Mouse (Mus musculus): Measurements from ENCODE around the gene Ube2o.
"Not testable (repeated sequence)": the region's sequence is repeated elsewhere in the genome, so short reads cannot be mapped to it uniquely, and the experiment has no call there.

Gene Ube2o

DNA sequence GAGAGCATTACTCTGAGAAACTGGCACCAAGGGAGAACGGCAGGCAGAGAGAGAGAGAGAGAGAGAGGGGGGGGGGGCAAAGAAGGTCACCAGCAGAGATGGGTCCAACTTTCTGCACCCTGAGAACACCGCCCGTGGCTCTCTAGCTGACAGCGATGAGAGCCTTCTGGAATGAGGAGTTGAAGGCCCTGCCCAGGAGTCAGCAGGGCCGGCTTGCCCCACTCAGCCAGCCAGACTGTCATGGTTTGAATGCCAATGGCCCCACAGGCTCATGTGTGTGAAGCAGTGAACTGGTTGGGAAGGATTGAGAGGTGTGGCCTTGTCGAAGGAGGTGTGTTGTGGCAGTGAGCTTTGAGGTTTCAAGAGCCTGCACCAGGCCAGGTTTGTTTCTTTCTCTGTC is 32.0 kb upstream of the Ube2o start:
- no peak for DNase-seq

DNA sequence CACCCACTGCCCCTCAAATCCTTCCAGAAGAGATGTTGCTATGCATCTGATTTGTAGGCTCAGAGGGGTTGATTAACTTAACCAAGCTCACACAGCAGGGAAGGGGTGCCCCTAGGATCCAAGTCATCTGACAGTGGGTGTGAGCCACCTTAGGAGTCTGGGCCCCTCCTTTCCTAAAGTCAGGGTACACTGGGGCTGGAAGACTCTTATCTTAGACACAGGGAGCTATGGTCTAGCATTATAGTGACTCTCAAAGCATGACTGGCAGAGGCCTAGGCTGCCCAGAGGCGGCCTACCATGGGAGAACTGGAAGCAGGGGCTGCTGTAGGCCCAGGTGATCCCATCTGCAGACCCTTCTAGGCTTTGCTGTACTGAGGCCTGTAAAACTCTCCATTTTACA is 31.3 kb upstream of the Ube2o start:
- DNase-seq, result no peak

DNA sequence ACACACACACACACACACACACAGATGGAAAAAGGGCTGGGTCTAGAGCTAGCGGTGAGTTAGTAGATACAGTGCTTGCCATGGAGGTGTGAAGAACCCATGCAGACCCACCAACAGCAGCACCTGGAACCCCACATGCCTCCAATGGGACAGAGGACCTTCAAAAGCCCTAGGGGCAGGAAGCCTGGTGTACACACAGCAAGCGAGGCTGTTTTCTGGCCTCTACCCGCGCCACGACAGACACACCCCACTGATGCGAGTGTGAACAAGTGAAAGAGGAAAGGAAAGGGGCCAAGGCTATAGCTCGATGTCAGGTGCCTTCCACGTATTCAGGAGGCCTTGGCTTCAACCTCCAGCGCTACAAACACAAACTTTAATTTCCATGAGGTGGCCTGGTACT is 30.6 kb upstream of the Ube2o start:
- DNase-seq, result no peak

DNA sequence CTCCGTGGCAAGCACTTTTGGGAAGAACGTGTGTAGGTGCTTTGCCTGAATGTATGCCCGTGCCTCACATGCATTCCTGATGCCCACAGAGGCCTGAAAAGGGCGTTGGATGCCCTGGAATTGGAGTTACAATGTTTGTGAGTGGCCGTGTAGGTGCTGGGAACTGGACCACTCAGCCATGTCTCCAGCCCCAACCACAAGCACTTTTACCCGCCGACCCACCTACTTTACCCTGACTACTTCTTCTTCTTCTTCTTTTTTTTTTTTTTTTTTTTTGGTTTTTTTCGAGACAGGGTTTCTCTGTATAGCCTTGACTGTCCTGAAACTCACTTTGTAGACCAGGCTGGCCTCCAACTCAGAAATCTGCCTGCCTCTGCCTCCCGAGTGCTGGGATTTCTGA is 29.9 kb upstream of the Ube2o start:
- not testable (repeated sequence) for DNase-seq

- no peak for DNase-seq
Measured at GRCm38 (mm10) chr11:116609965-116610630, 28.9 kb upstream of the Ube2o start.

GRCm38 (mm10) chr11:116607717-116608116 is 26.5 kb upstream of the Ube2o start:
- no peak for DNase-seq

- no peak for DNase-seq
Measured at GRCm38 (mm10) chr11:116604097-116604496, 22.9 kb upstream of the Ube2o start.

DNA sequence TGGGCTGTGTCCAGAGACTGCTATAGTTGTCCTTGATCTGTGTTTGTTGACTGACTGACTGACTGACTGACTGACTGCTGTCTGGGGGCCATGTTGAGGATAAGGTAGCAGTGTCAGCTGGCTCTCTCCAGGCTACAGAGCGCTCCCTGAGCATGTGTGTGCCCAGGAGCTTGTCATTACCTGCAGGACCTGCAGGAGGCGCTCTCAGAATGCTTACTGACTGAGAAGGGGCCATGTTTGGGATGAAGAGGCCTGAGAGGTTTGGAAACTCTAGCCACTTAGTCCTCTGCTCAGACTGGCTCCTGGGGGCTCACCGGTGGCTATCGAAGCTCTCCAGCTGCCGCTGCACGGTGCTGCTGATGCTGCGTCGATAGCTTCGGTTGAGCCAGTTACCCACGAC is 22.1 kb upstream of the Ube2o start:
- DNase-seq, result peak; percentile 54

DNA sequence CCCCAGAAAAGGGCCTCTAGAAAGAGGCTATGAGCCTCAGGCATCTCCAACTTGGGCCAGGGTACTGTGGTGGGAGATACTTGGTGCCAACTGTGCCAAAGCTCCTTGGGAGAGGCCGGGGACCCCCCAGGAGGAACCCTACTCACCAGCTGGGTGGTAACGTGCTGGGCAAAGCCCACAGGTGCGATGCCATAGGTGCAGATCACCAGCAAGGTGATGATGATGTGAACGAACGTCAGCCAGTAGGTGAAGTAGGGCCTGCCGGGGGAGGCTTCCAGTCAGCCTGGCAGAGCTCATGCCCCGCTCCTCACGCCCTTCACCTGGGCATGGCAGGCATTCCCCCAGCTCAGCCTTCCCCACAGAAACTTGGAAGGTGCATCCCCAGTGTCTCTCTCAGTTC is 20.8 kb upstream of the Ube2o start:
- DNase-seq, result no peak

DNA sequence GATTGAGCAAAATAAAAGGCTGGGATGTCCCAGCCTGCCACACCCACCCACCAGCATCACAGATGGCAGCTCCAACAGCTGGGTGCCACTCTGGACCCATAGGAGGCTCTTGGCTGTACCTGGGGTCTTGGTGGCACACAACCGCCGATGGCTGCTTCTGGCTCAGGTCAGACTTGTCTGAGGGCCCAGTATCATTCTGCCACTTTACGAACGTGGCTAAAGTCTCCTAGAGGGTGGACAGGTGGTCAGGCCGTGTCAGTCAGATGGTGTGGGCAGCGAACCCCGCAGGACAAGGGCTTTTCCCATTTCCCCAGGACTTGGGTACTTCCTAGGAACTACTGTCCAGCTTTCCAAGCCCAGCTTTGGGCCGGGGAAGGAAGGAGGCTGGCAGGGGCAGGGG is 19.9 kb upstream of the Ube2o start:
- no peak for DNase-seq

DNA sequence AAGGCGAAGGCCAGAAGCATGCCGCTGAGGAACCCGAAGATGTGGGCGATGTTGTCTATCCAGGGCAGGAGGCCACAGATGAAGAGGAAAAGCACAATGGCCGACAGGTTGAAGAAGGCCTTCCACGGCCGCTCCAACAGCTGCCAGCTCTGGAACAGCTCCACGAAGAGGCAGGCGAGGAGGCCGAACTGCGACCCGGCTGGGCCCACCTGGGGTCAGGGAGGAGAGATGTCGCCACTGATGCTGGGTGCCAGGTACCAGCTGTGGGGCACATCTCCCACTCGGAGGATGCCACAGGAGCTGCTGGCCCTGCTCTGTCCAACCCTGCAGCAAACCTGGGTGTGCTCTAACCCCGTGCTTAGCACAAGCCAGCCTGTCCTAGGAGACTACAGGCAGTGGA is 18.0 kb upstream of the Ube2o start:
- DNase-seq, result no peak

GRCm38 (mm10) chr11:116598193-116598592 is 16.9 kb upstream of the Ube2o start:
- no peak for DNase-seq

GRCm38 (mm10) chr11:116596766-116597165 is 15.5 kb upstream of the Ube2o start:
- DNase-seq, result no peak

GRCm38 (mm10) chr11:116593345-116593744 is 12.1 kb upstream of the Ube2o start:
- DNase-seq, result no peak

DNA sequence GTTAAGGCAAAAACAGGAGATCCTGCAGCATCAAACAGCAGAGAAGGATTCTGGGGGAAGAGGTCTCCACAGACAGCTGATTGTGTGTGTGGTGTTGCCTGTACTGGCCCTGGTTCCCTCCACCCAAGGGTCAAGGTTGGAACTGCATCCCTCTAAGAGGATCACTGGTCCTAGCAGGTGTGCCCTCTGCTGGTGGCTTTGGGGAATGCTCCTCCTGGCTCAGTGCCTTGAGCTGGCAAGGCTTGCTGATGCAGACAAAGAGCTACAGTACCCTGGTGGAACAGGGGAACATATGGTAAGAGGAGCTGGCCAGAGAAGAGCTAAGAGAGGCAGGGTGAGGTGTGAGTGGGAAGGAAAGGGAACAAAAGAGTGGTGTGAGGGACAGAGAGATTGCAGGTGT is 11.2 kb upstream of the Ube2o start:
- peak; percentile 95 for DNase-seq

DNA sequence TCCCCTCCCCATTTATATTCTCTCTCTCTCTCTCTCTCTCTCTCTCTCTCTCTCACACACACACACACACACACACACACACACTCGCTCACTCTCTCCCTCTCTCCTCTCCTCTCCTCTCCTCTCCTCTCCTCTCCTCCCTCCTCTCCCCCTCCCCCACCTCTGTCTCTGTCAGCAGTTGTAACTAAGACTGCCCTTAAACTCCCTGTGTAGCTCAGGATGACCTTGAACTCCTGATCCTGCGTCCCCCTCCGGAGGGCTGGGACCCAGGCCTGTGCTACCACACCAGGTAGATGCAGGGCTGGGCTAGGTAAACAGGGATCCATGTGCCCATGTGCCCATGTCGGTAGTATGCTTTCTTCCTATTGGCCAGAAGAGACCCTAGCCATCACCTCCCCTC is 10.4 kb upstream of the Ube2o start:
- no peak for DNase-seq

DNA sequence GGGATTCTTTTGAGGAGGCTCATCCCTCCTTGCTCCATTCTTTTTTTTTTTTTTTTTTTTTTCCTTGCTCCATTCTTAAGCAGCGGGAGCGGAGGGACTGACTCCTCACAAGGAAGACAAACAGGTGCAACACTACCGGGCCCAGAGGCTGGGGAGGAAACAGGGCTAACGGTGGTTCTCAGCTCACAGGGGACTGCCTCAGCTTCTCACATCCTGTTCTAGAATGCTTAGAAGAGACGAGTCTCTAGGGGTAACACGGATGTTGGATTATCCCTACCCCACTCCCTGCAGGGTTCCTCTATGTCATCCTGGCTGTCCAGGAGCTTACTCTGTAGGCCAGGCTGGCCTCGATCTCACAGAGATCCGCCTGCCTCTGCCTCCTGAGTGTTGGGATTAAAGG is 8.3 kb upstream of the Ube2o start:
- DNase-seq, result no peak

GRCm38 (mm10) chr11:116589020-116589531 is 7.8 kb upstream of the Ube2o start:
- DNase-seq, result no peak

- peak; percentile 83 for DNase-seq
Measured at GRCm38 (mm10) chr11:116586801-116587631, 5.8 kb upstream of the Ube2o start.

DNA sequence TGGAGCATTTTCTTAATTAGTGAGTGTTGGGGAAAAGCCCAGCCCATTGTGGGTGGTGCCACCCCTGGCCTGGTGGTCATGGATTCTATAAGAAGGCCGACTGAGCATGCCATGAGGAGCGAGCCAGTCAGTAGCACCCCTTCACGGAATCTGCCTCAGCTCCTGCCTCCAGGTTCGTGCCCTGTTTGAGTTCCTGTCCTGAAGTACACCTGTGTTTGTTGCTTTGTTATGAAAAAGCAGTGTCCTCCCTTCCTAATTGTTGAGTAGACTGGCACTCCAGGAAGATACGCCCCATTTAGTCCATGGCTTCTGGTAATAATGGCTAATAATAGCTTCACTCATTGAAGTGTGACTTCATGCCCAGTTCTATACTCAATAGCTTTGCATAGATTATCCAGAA is 5.1 kb upstream of the Ube2o start, which contains the start of gene Aanat:
Aanat (plus strand) TSS at position 123 of the 400 bp plus-strand sequence.
- DNase-seq, result no peak

- no peak for DNase-seq
Measured at GRCm38 (mm10) chr11:116585682-116586081, 4.4 kb upstream of the Ube2o start.

DNA sequence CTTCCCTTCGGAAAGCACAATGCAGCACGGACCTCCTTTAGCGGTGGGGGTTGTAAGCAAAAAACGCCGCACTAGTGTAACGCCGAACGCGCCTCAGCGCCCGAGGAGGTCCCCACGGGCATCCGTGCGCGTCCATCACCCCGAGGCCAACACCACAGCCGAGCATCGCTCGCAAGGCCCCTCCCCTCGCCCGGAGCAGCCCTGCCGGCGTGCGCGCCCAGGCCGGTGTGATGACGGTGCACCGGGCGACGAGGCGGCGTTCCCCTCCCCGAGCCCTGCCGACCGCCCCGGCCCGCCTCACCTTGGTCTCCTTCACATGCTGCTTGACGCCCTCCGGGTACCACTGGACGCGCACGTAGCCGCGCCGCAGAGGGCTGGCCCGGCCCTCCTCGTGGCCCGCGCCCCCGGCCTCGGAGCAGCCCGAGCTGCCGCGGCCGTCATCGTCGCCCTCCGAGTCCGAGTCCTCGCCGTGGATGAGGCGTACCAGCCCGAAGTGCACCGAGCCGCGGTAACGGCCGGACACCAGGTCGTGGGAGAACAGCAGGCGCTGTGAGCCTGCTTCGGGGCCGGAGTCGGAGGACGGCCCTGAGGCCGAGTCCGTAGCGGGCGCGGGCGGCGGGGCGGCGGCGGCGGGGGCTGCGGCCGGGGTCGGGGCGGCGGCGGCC is 404 bp downstream of the Ube2o start:
- DNase-seq, result peak; percentile 67

DNA sequence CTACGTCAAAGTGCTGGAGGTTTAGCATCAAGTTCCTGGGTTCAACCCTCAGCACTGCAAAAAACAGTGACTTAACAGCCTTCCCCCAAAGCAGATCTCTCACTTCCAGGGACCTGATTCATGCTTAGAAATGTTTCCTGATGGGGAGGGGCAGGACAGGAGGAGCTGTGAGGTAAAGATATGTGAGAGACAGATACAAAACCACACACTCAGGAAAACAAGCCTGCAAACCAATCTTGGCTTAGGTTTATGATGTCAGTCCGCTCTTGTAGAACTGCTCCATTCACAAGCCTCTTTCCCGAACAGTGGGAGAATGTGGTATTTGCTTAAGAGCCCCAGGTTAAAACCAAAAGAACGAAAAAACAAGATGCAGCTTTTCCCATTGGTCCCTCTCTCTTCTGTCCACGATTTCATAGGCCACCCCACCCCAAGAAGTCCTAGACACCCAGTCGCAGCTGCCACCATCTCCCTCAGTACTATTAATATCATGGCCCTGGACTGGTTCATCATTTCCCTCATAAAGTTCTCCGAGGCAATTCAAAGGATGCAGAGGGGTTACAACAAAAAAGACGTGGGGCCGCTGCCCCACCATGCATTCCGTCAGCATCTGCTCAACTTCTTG is 1.1 kb downstream of the Ube2o start:
- DNase-seq, result no peak

Measured in kidney, postnatal 10 days (tissue).